Mouse (Mus musculus) E14TG2a.4 (cell line): Measurements from ENCODE around the gene Gm28051.

ENCODE experiments used
- CTCF ChIP-seq: conservative IDR thresholded peaks from 2 replicates; pipeline ENCODE4 v1.5.1; 2014; ENCODE audit warnings: low read length
- NANOG ChIP-seq: IDR thresholded peaks from 2 replicates; pipeline ENCODE4 v1.6.1; 2014; ENCODE audit warnings: borderline replicate concordance, low read length, mixed read lengths

GRCm38 (mm10) chr12:102785593-102785985 is 28.0 kb upstream of the Gm28051 start:
- TF ChIP-seq CTCF, result no peak
- TF ChIP-seq NANOG, result no peak
